Mouse (Mus musculus) thymus, adult 2 months (tissue): ENCODE data around the gene Fam160a1. TPM values are rescaled to one million over a fixed set of nuclear protein-coding genes. Genes with fewer than 3 reads are reported as not detected.

Source experiments
- DNase-seq: peaks from one replicate; pipeline ENCODE4 v3.0.0; 2021
- H3K27ac ChIP-seq: fragments of 200-500 bp; 2 replicates; pipeline ENCODE4 v1.5.1; 2012; ENCODE audit warnings: low read length, control low read depth; ENCODE audit not compliant: control insufficient read depth, insufficient read depth
- H3K27me3 ChIP-seq: fragments of 200-500 bp; 2 replicates; pipeline ENCODE4 v1.6.1; 2012; ENCODE audit warnings: mild to moderate bottlenecking, low read length, moderate library complexity, mixed read lengths; ENCODE audit not compliant: control insufficient read depth, insufficient read depth
- H3K36me3 ChIP-seq: fragments of 200-500 bp; 2 replicates; pipeline ENCODE4 v1.6.1; 2012; ENCODE audit warnings: mild to moderate bottlenecking, low read length, moderate library complexity; ENCODE audit not compliant: control insufficient read depth, insufficient read depth
- H3K4me1 ChIP-seq: fragments of 200-500 bp; replicated peaks from 2 replicates; pipeline ENCODE4 v1.6.1; 2012; ENCODE audit warnings: low read length; ENCODE audit not compliant: control insufficient read depth, insufficient read depth
- H3K4me3 ChIP-seq: fragments of 200-500 bp; 2 replicates; pipeline ENCODE4 v1.5.1; 2012; ENCODE audit warnings: mild to moderate bottlenecking, low read length, control low read depth, moderate library complexity; ENCODE audit not compliant: control insufficient read depth, insufficient read depth
- CTCF ChIP-seq: fragments of 200-500 bp; IDR thresholded peaks from 2 replicates; pipeline ENCODE4 v1.5.1; 2012; ENCODE audit warnings: mild to moderate bottlenecking, control low read depth, low read length, moderate library complexity, borderline replicate concordance; ENCODE audit not compliant: control insufficient read depth, poor library complexity, insufficient read depth; ENCODE audit errors: extremely low read depth
- POLR2A ChIP-seq: fragments of 200-500 bp; IDR thresholded peaks from 2 replicates; pipeline ENCODE4 v1.6.1; 2012; ENCODE audit warnings: mild to moderate bottlenecking, low read length, control low read depth, moderate library complexity; ENCODE audit not compliant: control insufficient read depth, poor library complexity, insufficient read depth; ENCODE audit errors: extremely low read depth
- WGBS: fragments of 180-500 bp; shearing (Covaris S2); methylation state at CpG from one replicate; pipeline ENCODE4 v1.1.7; 2018; 5-methylcytosine and 5-hydroxymethylcytosine counted together
- polyA plus RNA-seq: library from polyadenylated mRNA; depleted of rRNA; stranded (reverse); fragments of >200 nt; gene quantifications from 2 replicates; pipeline ENCODE4 v1.2.3, GENCODE M21; 2012

Gene Fam160a1
- polyA plus RNA-seq, 1 experiment: 5.4 TPM

GRCm38 (mm10) chr3:85698496-85698895, 118.6 kb downstream of the Fam160a1 start:
- TF ChIP-seq CTCF (no peak), POLR2A (no peak)
- DNase-seq: no peak
- no peaks in the 10 kb centered on the region for H3K36me3 ChIP-seq
- no peaks in the 10 kb centered on the region for H3K4me1 ChIP-seq
- no peak overlapping the region for H3K27ac ChIP-seq
- no peaks in the 10 kb centered on the region for H3K27me3 ChIP-seq
- no peak overlapping the region for H3K4me3 ChIP-seq
- 79% methylated on average over 4 of the region's 4 CpGs for WGBS

- no peaks in the 10 kb centered on the region for H3K27me3 ChIP-seq
- WGBS: 95% methylated on average over 3 of the region's 3 CpGs
- DNase-seq: no peak
- no peaks in the 10 kb centered on the region for H3K36me3 ChIP-seq
- TF ChIP-seq POLR2A (no peak), CTCF (no peak)
- no peaks in the 10 kb centered on the region for H3K4me1 ChIP-seq
- H3K27ac ChIP-seq: no peak overlapping the region
- no peak overlapping the region for H3K4me3 ChIP-seq
Observed at GRCm38 (mm10) chr3:85695056-85695455, 122.0 kb downstream of the Fam160a1 start.

- no peak overlapping the region for H3K27ac ChIP-seq
- 6% methylated on average over 3 of the region's 3 CpGs for WGBS
- TF ChIP-seq CTCF (no peak), POLR2A (no peak)
- DNase-seq: no peak
- no peak overlapping the region for H3K4me3 ChIP-seq
- H3K36me3 ChIP-seq: no peaks in the 10 kb centered on the region
- no peaks in the 10 kb centered on the region for H3K4me1 ChIP-seq
- H3K27me3 ChIP-seq: no peaks in the 10 kb centered on the region
Observed at GRCm38 (mm10) chr3:85693013-85693412, 124.1 kb downstream of the Fam160a1 start.

GRCm38 (mm10) chr3:85691134-85691533, 126.0 kb downstream of the Fam160a1 start:
- Histone ChIP-seq H3K4me1 (no peaks in the 10 kb centered on the region), H3K27me3 (no peaks in the 10 kb centered on the region), H3K4me3 (no peak overlapping the region), H3K36me3 (no peaks in the 10 kb centered on the region), H3K27ac (no peak overlapping the region)
- no peak for TF ChIP-seq CTCF
- TF ChIP-seq POLR2A: no peak
- no peak for DNase-seq
- 79% methylated on average over 4 of the region's 4 CpGs for WGBS

GRCm38 (mm10) chr3:85688341-85688740, 128.8 kb downstream of the Fam160a1 start:
- Histone ChIP-seq H3K4me1 (no peaks in the 10 kb centered on the region), H3K36me3 (no peaks in the 10 kb centered on the region), H3K27me3 (no peaks in the 10 kb centered on the region), H3K27ac (no peak overlapping the region), H3K4me3 (no peak overlapping the region)
- no peak for TF ChIP-seq POLR2A
- TF ChIP-seq CTCF: no peak
- DNase-seq: no peak
- 96% methylated on average over 14 of the region's 14 CpGs for WGBS

GRCm38 (mm10) chr3:85685271-85685670, 131.8 kb downstream of the Fam160a1 start:
- TF ChIP-seq POLR2A (no peak), CTCF (no peak)
- no peaks in the 10 kb centered on the region for H3K4me1 ChIP-seq
- WGBS: 91% methylated on average over 8 of the region's 8 CpGs
- no peak overlapping the region for H3K27ac ChIP-seq
- H3K36me3 ChIP-seq: no peaks in the 10 kb centered on the region
- no peak for DNase-seq
- no peaks in the 10 kb centered on the region for H3K27me3 ChIP-seq
- H3K4me3 ChIP-seq: no peak overlapping the region

- Histone ChIP-seq H3K27ac (no peak overlapping the region), H3K4me1 (no peaks in the 10 kb centered on the region), H3K36me3 (no peaks in the 10 kb centered on the region), H3K27me3 (no peaks in the 10 kb centered on the region), H3K4me3 (no peak overlapping the region)
- DNase-seq: no peak
- TF ChIP-seq CTCF (no peak), POLR2A (no peak)
- WGBS: 93% methylated on average over 5 of the region's 5 CpGs
Observed at GRCm38 (mm10) chr3:85683618-85684017, 133.5 kb downstream of the Fam160a1 start.
